Mouse (Mus musculus) hindbrain, postnatal 0 days (tissue): Measurements from ENCODE around the gene Acan. TPM values are rescaled to one million over a fixed set of nuclear protein-coding genes. Genes with fewer than 3 reads are reported as not detected.
A peak's percentile ranks its signal among the peaks of the same experiment; 100 is the strongest.

ENCODE experiments used
- ATAC-seq: fragments of 200-750 bp; cut with Nextera tagmentation; 2 replicates; pipeline ENCODE4 v1.8.0; 2017; ENCODE audit warnings: mild to moderate bottlenecking, moderate TSS enrichment, moderate library complexity
- DNase-seq: peaks from one replicate; pipeline ENCODE4 v3.0.0-alpha.2; 2015; ENCODE audit warnings: low spot score
- H3K27ac ChIP-seq: fragments of 300-500 bp; sonication (generic); 2 replicates; pipeline ENCODE4 v1.5.1; 2014; ENCODE audit warnings: mild to moderate bottlenecking
- H3K27me3 ChIP-seq: fragments of 300-500 bp; sonication (generic); 2 replicates; pipeline ENCODE4 v1.6.1; 2014; ENCODE audit warnings: low read length, mixed read lengths; ENCODE audit not compliant: insufficient read depth
- H3K36me3 ChIP-seq: fragments of 300-500 bp; sonication (generic); 2 replicates; pipeline ENCODE4 v1.6.1; 2014; ENCODE audit warnings: low read length, mixed read lengths; ENCODE audit not compliant: insufficient read depth
- H3K4me1 ChIP-seq: fragments of 300-500 bp; sonication (generic); 2 replicates; pipeline ENCODE4 v1.6.1; 2014; ENCODE audit warnings: antibody characterized with exemption, low read length, mixed read lengths; ENCODE audit not compliant: insufficient read depth
- H3K4me2 ChIP-seq: fragments of 300-500 bp; sonication (generic); 2 replicates; pipeline ENCODE4 v1.6.1; 2014; ENCODE audit warnings: low read depth, mild to moderate bottlenecking, low read length, moderate library complexity, mixed read lengths
- H3K4me3 ChIP-seq: fragments of 300-500 bp; sonication (generic); 2 replicates; pipeline ENCODE4 v1.5.1; 2014; ENCODE audit warnings: low read length
- H3K9ac ChIP-seq: fragments of 300-500 bp; sonication (generic); replicated peaks from 2 replicates; pipeline ENCODE4 v1.6.1; 2014; ENCODE audit warnings: mild to moderate bottlenecking, low read length, moderate library complexity, mixed read lengths
- H3K9me3 ChIP-seq: fragments of 300-500 bp; sonication (generic); 2 replicates; pipeline ENCODE4 v1.6.1; 2016; ENCODE audit warnings: low read length, mixed read lengths
- CTCF ChIP-seq: IDR thresholded peaks from 2 replicates; pipeline ENCODE4 v1.5.1; 2016; ENCODE audit warnings: antibody characterized with exemption, control low read depth, low read depth
- WGBS: fragments of 180-500 bp; shearing (Covaris S2); extraction: QIAGEN DNeasy Blood & Tissue Kit; methylation state at CpG from one replicate; pipeline ENCODE4 v1.1.7; 2014; 5-methylcytosine and 5-hydroxymethylcytosine counted together
- polyA plus RNA-seq: library from polyadenylated mRNA; unstranded; fragments of >200 nt; fragmentation: Nextera tagmentation; extraction: Ambion mirVana; gene quantifications from 2 replicates; pipeline ENCODE4 v1.2.1, GENCODE M21; 2015
- total RNA-seq: library from RNA; depleted of rRNA; stranded (reverse); fragments of >200 nt; gene quantifications from 2 replicates; pipeline ENCODE4 v1.2.3, GENCODE M21; 2014

Gene Acan
- total and polyA plus RNA-seq, 2 experiments from 2014 or later: 0.51 to 3.8 TPM

- Histone ChIP-seq H3K36me3 (no peaks in the 10 kb centered on the region), H3K4me2 (no peak overlapping the region), H3K4me1 (no peaks in the 10 kb centered on the region), H3K27ac (no peak overlapping the region), H3K9me3 (no peaks in the 10 kb centered on the region), H3K9ac (no peak overlapping the region), H3K4me3 (no peak overlapping the region), H3K27me3 (no peaks in the 10 kb centered on the region)
- DNase-seq (peak; percentile 88), ATAC-seq (peak; percentile 87)
- peak; percentile 92 for TF ChIP-seq CTCF
- WGBS: 20% methylated on average over 7 of the region's 7 CpGs
Measured at GRCm38 (mm10) chr7:79080572-79081399, 27.5 kb downstream of the Acan start.

GRCm38 (mm10) chr7:79089111-79089510 is 35.8 kb downstream of the Acan start:
- DNase-seq (no peak), ATAC-seq (no peak)
- Histone ChIP-seq H3K36me3 (no peaks in the 10 kb centered on the region), H3K27me3 (no peaks in the 10 kb centered on the region), H3K4me2 (no peak overlapping the region), H3K9me3 (no peaks in the 10 kb centered on the region), H3K27ac (no peak overlapping the region), H3K4me3 (no peak overlapping the region), H3K9ac (no peak overlapping the region), H3K4me1 (no peaks in the 10 kb centered on the region)
- 70% methylated on average over 4 of the region's 4 CpGs for whole genome bisulfite sequencing
- TF ChIP-seq CTCF: peak; percentile 40; the same call in 1 of the 2 replicates

GRCm38 (mm10) chr7:79096492-79096891 is 43.2 kb downstream of the Acan start:
- no peak for DNase-seq
- 85% methylated on average over 5 of the region's 5 CpGs for WGBS
- H3K27me3 ChIP-seq: no peaks in the 10 kb centered on the region
- H3K9me3 ChIP-seq: no peaks in the 10 kb centered on the region
- no peak for TF ChIP-seq CTCF
- no peak overlapping the region for H3K4me3 ChIP-seq
- H3K4me1 ChIP-seq: no peaks in the 10 kb centered on the region
- H3K27ac ChIP-seq: no peak overlapping the region
- no peak overlapping the region for H3K9ac ChIP-seq
- no peak overlapping the region for H3K4me2 ChIP-seq
- H3K36me3 ChIP-seq: no peaks in the 10 kb centered on the region
- ATAC-seq: no peak

- 27% methylated on average over 4 of the region's 4 CpGs for WGBS
- Histone ChIP-seq H3K4me3 (no peak overlapping the region), H3K27me3 (no peaks in the 10 kb centered on the region), H3K9me3 (no peaks in the 10 kb centered on the region), H3K4me2 (no peak overlapping the region), H3K36me3 (no peaks in the 10 kb centered on the region), H3K27ac (no peak overlapping the region), H3K4me1 (no peaks in the 10 kb centered on the region), H3K9ac (no peak overlapping the region)
- no peak for TF ChIP-seq CTCF
- DNase-seq (no peak), ATAC-seq (peak; percentile 55; the same call in 1 of the 2 replicates)
Measured at GRCm38 (mm10) chr7:79113848-79114247, 60.6 kb downstream of the Acan start.

GRCm38 (mm10) chr7:79123465-79123864 is 70.2 kb downstream of the Acan start:
- no peak for TF ChIP-seq CTCF
- 76% methylated on average over 5 of the region's 5 CpGs for WGBS
- Histone ChIP-seq H3K27ac (no peak overlapping the region), H3K4me2 (no peak overlapping the region), H3K4me3 (no peak overlapping the region), H3K4me1 (no peaks in the 10 kb centered on the region), H3K9ac (no peak overlapping the region), H3K27me3 (no peaks in the 10 kb centered on the region), H3K36me3 (no peaks in the 10 kb centered on the region), H3K9me3 (no peaks in the 10 kb centered on the region)
- DNase-seq (no peak), ATAC-seq (no peak)

- H3K4me3 ChIP-seq: no peak overlapping the region; the same call in 1 of the 2 replicates
- H3K4me1 ChIP-seq: 0 out of 2 replicates have a peak, but pooled peaks cover 4% of the 10 kb centered on the region
- peak; percentile 58 for DNase-seq
- peak; percentile 69 for TF ChIP-seq CTCF
- no peaks in the 10 kb centered on the region for H3K9me3 ChIP-seq
- 15% methylated on average over 8 of the region's 8 CpGs for WGBS
- no peaks in the 10 kb centered on the region for H3K36me3 ChIP-seq
- H3K27me3 ChIP-seq: no peaks in the 10 kb centered on the region
- no peak overlapping the region for H3K9ac ChIP-seq
- peak overlapping the region; percentile 42 for H3K4me2 ChIP-seq
- ATAC-seq: no peak
- no peak overlapping the region for H3K27ac ChIP-seq
Measured at GRCm38 (mm10) chr7:79129883-79130282, 76.6 kb downstream of the Acan start.

- Histone ChIP-seq H3K36me3 (0 out of 2 replicates have a peak, but pooled peaks cover 4% of the 10 kb centered on the region), H3K27ac (no peak overlapping the region), H3K27me3 (no peaks in the 10 kb centered on the region), H3K4me2 (peak overlapping the region; percentile 42), H3K9me3 (no peaks in the 10 kb centered on the region), H3K4me1 (0 out of 2 replicates have a peak, but pooled peaks cover 4% of the 10 kb centered on the region), H3K4me3 (peak overlapping the region; percentile 26; the same call in 1 of the 2 replicates), H3K9ac (no peak overlapping the region)
- DNase-seq (peak; percentile 12), ATAC-seq (peak; percentile 32; the same call in 1 of the 2 replicates)
- no peak for TF ChIP-seq CTCF
- WGBS: 19% methylated on average over 13 of the region's 13 CpGs
Measured at GRCm38 (mm10) chr7:79130385-79130784, 77.1 kb downstream of the Acan start.
